Mouse (Mus musculus) erythroblast, embryonic 14.5 days (primary cell): ENCODE data around the gene AL732309.1.

Source experiments
- GATA1 ChIP-seq: IDR thresholded peaks from 2 replicates; pipeline ENCODE4 v1.6.1; 2012; ENCODE audit warnings: low read length, inconsistent platforms, mixed read lengths
- TAL1 ChIP-seq: IDR thresholded peaks from 3 replicates; pipeline ENCODE4 v1.6.1; 2012; ENCODE audit warnings: low read length, inconsistent platforms, mixed read lengths

GRCm38 (mm10) chr2:25228431-25228889 is 18.2 kb downstream of the AL732309.1 start:
- no peak for TF ChIP-seq GATA1
- TF ChIP-seq TAL1: no peak
